In genomic region chrY:90743811-90744220, GRCm38 (mm10) we compare ENCODE assay signal across 9 mouse cellular contexts. TPM values are rescaled to one million over a fixed set of nuclear protein-coding genes. Genes with fewer than 3 reads are reported as not detected.
DNase-seq lines count a peak whose midpoint lies in the region; ATAC-seq and TF ChIP-seq lines count a peak whose summit lies in the region.
"Had no signal": no experiment of that assay in that cellular context is flagged by ENCODE, and none has a peak within 500 bp of the region (broad histone marks: within the 10 kb centered on the region; RNA-seq: fewer than 3 reads in every experiment).

No protein-coding gene starts in this region.

- no peaks in the 10 kb centered on the region for H3K4me1 ChIP-seq in kidney, adult 2 months (ENCODE audit: control insufficient read depth, insufficient read depth, low read length)
- H3K4me1 ChIP-seq in kidney, embryonic 16.5 days (ENCODE audit: insufficient read depth, low read length), result no peaks in the 10 kb centered on the region
- H3K4me1 ChIP-seq: megakaryocyte, embryonic 14.5 days had no signal

- no peak overlapping the region for H3K9ac ChIP-seq in kidney, embryonic 16.5 days (replicated peaks; ENCODE audit: low read length)

- 60% methylated on average over 6 of the region's 21 CpGs for WGBS in kidney, adult 2 months
- WGBS in kidney, embryonic 16.5 days, result no CpG with 5 or more reads among the region's 21 CpGs

- H3K4me2 ChIP-seq in kidney, embryonic 16.5 days (replicated peaks; ENCODE audit: low read depth, low read length), result no peak overlapping the region

- ATAC-seq in CD4-positive, CD25-positive, alpha-beta regulatory T cell, adult 4 months, result no peak
- ATAC-seq in kidney, embryonic 16.5 days (ENCODE audit: low FRiP score, low TSS enrichment), result no peak

- no peak for TF ChIP-seq POLR2A in kidney, adult 2 months (IDR thresholded peaks at IDR 0.05; ENCODE audit: low read depth, low read length)

- DNase-seq in CD4-positive, CD25-positive, alpha-beta regulatory T cell, adult 2 months (ENCODE audit: low read depth, low spot score), result peak; percentile 22
- DNase-seq in kidney, adult 2 months, result no peak
- peak; percentile 20 to 31 for DNase-seq in right cerebral cortex, postnatal 10 days (ENCODE audit: low spot score in 2 of 2)
- no peak for DNase-seq in right cerebral cortex, adult 2 months (ENCODE audit: low spot score in 2 of 2)
- DNase-seq in mesoderm, embryonic 11.5 days (ENCODE audit: low read depth, low spot score), result peak; percentile 76
- no peak for DNase-seq in adipocyte (ENCODE audit: low spot score)

- H3K36me3 ChIP-seq in kidney, adult 2 months (ENCODE audit: control insufficient read depth, insufficient read depth, low read length), result peaks cover 18% of the 10 kb centered on the region; the same call in 1 of the 2 replicates
- H3K36me3 ChIP-seq in kidney, embryonic 16.5 days (ENCODE audit: insufficient read depth, low read length), result peaks cover 51% of the 10 kb centered on the region

- no peak overlapping the region for H3K27ac ChIP-seq in kidney, adult 2 months (ENCODE audit: insufficient read depth, low read depth, low read length)
- no peak overlapping the region; the same call in 1 of the 2 replicates for H3K27ac ChIP-seq in kidney, embryonic 16.5 days (ENCODE audit: low read length)

- peaks cover 48% of the 10 kb centered on the region for H3K9me3 ChIP-seq in kidney, embryonic 16.5 days (ENCODE audit: low read length)

- no peaks in the 10 kb centered on the region; the same call in 1 of the 2 replicates for H3K27me3 ChIP-seq in kidney, adult 2 months (replicated peaks; ENCODE audit: control insufficient read depth, insufficient read depth, low read length)
- no peaks in the 10 kb centered on the region for H3K27me3 ChIP-seq in kidney, embryonic 16.5 days (ENCODE audit: insufficient read depth, low read length)
- H3K27me3 ChIP-seq: megakaryocyte, embryonic 14.5 days had no signal

- no peak for TF ChIP-seq CTCF in kidney, adult 2 months (conservative IDR thresholded peaks at IDR 0.05; ENCODE audit: insufficient read depth, insufficient read length, low read depth, low read length)

- peak overlapping the region; percentile 35; the same call in 1 of the 2 replicates for H3K4me3 ChIP-seq in kidney, adult 2 months (ENCODE audit: insufficient read depth, low read depth, low read length)
- no peak overlapping the region for H3K4me3 ChIP-seq in kidney, embryonic 16.5 days (ENCODE audit: low read length)

RNA-seq across cellular contexts. Expression of gene Gm21860, which starts 10.8 kb away (rescaled TPM):
- polyA plus RNA-seq in CD4-positive, CD25-positive, alpha-beta regulatory T cell, adult 4 months (2017; shearing (Covaris generic)), result not detected
- polyA plus RNA-seq in kidney, adult 2 months (2012; rRNA removed), result not detected in 2 replicates
- not detected in 2 replicates for polyA plus RNA-seq in kidney, embryonic 16.5 days (2015; fragmentation: Nextera tagmentation; extraction: Ambion mirVana)

RNA-seq across cellular contexts. Expression of gene Gm47283, which starts 40.7 kb away (rescaled TPM):
- not detected for polyA plus RNA-seq in CD4-positive, CD25-positive, alpha-beta regulatory T cell, adult 4 months (2017; shearing (Covaris generic))
- polyA plus RNA-seq in kidney, adult 2 months (2012; rRNA removed), result not detected in 2 replicates
- polyA plus RNA-seq in kidney, embryonic 16.5 days (2015; fragmentation: Nextera tagmentation; extraction: Ambion mirVana), result not detected in 2 replicates

Comparison
In these comparisons a context has a peak if more than half of its experiments do, and no peak if none do; other contexts are left out.
1. DNase-seq: peak in CD4-positive, CD25-positive, alpha-beta regulatory T cell, adult 2 months (single experiment), right cerebral cortex, postnatal 10 days (2 of 2) and mesoderm, embryonic 11.5 days (single experiment); none in kidney, adult 2 months (single experiment), right cerebral cortex, adult 2 months (0 of 2) and adipocyte (single experiment).